Mouse (Mus musculus): ENCODE results near the gene Hsfy2.

Hsfy2 gene

GRCm38 (mm10) chr1:56637335-56637734 lies at the start of gene Hsfy2:
Gene Hsfy2 (minus strand): TSS chr1:56637435.
- no peak for ATAC-seq (ENCODE audit: low TSS enrichment)

- no peak for ATAC-seq (ENCODE audit: low TSS enrichment)
Observed at GRCm38 (mm10) chr1:56685053-56685557, 47.9 kb upstream of the Hsfy2 start.

GRCm38 (mm10) chr1:56684512-56684911 lies 47.3 kb upstream of the Hsfy2 start:
- no peak for ATAC-seq (ENCODE audit: low TSS enrichment)

- no peak for ATAC-seq (ENCODE audit: low TSS enrichment)
Observed at GRCm38 (mm10) chr1:56681258-56681657, 44.0 kb upstream of the Hsfy2 start.

- ATAC-seq (ENCODE audit: low TSS enrichment), result no peak
Observed at GRCm38 (mm10) chr1:56675253-56675652, 38.0 kb upstream of the Hsfy2 start.

GRCm38 (mm10) chr1:56674601-56675000 lies 37.4 kb upstream of the Hsfy2 start:
- no peak for ATAC-seq (ENCODE audit: low TSS enrichment)

GRCm38 (mm10) chr1:56671241-56671945 lies 34.2 kb upstream of the Hsfy2 start:
- ATAC-seq (ENCODE audit: low TSS enrichment), result no peak

GRCm38 (mm10) chr1:56670509-56670908 lies 33.3 kb upstream of the Hsfy2 start:
- no peak for ATAC-seq (ENCODE audit: low TSS enrichment)

- peak; percentile 94 for ATAC-seq (ENCODE audit: low TSS enrichment)
Observed at GRCm38 (mm10) chr1:56664606-56665005, 27.4 kb upstream of the Hsfy2 start.

GRCm38 (mm10) chr1:56626824-56627223 lies 10.4 kb downstream of the Hsfy2 start:
- ATAC-seq (ENCODE audit: low TSS enrichment), result no peak

GRCm38 (mm10) chr1:56624304-56624703 lies 12.9 kb downstream of the Hsfy2 start:
- ATAC-seq (ENCODE audit: low TSS enrichment), result no peak

- ATAC-seq (ENCODE audit: low TSS enrichment), result no peak
Observed at GRCm38 (mm10) chr1:56612384-56612783, 24.9 kb downstream of the Hsfy2 start.

Measured in frontal cortex, adult (tissue).